Mouse (Mus musculus) forebrain, embryonic 15.5 days (tissue): ENCODE results near the gene Iqcf5. TPM values are rescaled to one million over a fixed set of nuclear protein-coding genes. Genes with fewer than 3 reads are reported as not detected.

Experiments
- ATAC-seq: fragments of 200-750 bp; cut with Nextera tagmentation; replicated peaks from 2 replicates; pipeline ENCODE4 v1.8.0; 2017; ENCODE audit warnings: mild to moderate bottlenecking, moderate TSS enrichment, moderate library complexity
- H3K27ac ChIP-seq: fragments of 300-500 bp; sonication (generic); replicated peaks from 2 replicates; pipeline ENCODE4 v1.5.1; 2015; ENCODE audit warnings: mild to moderate bottlenecking, inconsistent platforms
- H3K27me3 ChIP-seq: fragments of 300-500 bp; sonication (generic); 2 replicates; pipeline ENCODE4 v1.6.1; 2015; ENCODE audit warnings: inconsistent platforms
- H3K36me3 ChIP-seq: fragments of 300-500 bp; sonication (generic); 2 replicates; pipeline ENCODE4 v1.6.1; 2015; ENCODE audit warnings: mild to moderate bottlenecking, inconsistent platforms
- H3K4me1 ChIP-seq: fragments of 300-500 bp; sonication (generic); 2 replicates; pipeline ENCODE4 v1.6.1; 2015; ENCODE audit warnings: inconsistent platforms
- H3K4me2 ChIP-seq: fragments of 300-500 bp; sonication (generic); replicated peaks from 2 replicates; pipeline ENCODE4 v1.6.1; 2015; ENCODE audit warnings: mild to moderate bottlenecking, inconsistent platforms
- H3K4me3 ChIP-seq: fragments of 300-500 bp; sonication (generic); 2 replicates; pipeline ENCODE4 v1.5.1; 2015; ENCODE audit warnings: mild to moderate bottlenecking, inconsistent platforms
- H3K9ac ChIP-seq: fragments of 300-500 bp; sonication (generic); replicated peaks from 2 replicates; pipeline ENCODE4 v1.6.1; 2015; ENCODE audit warnings: mild to moderate bottlenecking, inconsistent platforms
- H3K9me3 ChIP-seq: fragments of 300-500 bp; sonication (generic); 2 replicates; pipeline ENCODE4 v1.6.1; 2016; ENCODE audit warnings: inconsistent platforms
- WGBS: fragments of 180-500 bp; shearing (Covaris S2); methylation state at CpG from one replicate; pipeline ENCODE4 v1.1.7; 2015; ENCODE audit warnings: mixed read lengths; 5-methylcytosine and 5-hydroxymethylcytosine counted together
- polyA plus RNA-seq: library from polyadenylated mRNA; unstranded; fragments of >200 nt; fragmentation: Nextera tagmentation; extraction: Ambion mirVana; gene quantifications from 2 replicates; pipeline ENCODE4 v1.2.1, GENCODE M21; 2015

Iqcf5 gene
- polyA plus RNA-seq, 1 experiment from 2014 or later, result not detected

DNA sequence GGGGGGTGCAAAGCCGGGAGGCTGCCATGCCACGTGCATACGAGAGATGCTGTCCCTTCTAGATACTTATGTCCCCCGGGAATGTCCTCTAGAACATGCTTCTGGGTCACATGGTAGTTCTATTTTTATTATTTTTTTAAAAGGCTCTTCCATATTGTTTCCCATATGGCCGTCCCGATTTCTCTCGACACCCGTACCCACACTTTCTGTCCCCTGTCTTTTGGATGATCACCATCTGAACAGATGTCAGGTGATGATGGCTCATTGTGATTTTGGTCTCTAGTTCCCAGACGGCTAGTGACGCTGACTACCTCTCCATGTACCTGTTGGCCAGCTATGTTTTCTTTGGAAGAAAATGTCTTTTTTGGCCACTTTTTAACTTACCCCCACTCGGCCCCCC, 20.6 kb downstream of the Iqcf5 start:
- no peak overlapping the region for H3K4me2 ChIP-seq
- 90% methylated on average over 11 of the region's 11 CpGs for WGBS
- H3K27me3 ChIP-seq, result no peaks in the 10 kb centered on the region
- no peaks in the 10 kb centered on the region for H3K9me3 ChIP-seq
- ATAC-seq, result no peak
- H3K4me3 ChIP-seq, result no peak overlapping the region
- H3K4me1 ChIP-seq, result no peaks in the 10 kb centered on the region
- no peak overlapping the region for H3K27ac ChIP-seq
- no peaks in the 10 kb centered on the region for H3K36me3 ChIP-seq
- no peak overlapping the region for H3K9ac ChIP-seq

DNA sequence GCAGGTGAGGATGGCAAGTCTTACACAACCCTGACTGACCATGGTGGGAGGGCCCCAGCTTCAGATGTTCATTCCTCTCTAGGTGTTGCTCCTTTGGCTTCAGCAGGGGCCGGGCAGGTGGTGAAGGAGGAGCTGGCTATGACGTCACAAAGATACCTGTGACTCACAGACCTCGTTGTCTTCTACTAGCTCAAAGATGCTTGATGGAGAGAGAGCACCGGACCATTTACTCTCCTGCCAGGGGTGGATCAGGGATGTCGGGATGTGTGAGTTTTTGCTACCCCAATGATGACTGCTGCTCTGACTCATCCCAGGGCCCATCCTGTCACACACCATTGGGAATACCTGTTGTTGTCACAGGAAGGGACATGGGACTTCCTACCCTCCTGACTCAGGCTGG, 47.2 kb downstream of the Iqcf5 start, which contains the start of gene Iqcf3:
Gene Iqcf3, minus strand, starts transcription at position 101 of the 400 bp plus-strand sequence.
- 90% methylated on average over 5 of the region's 5 CpGs for WGBS

GRCm38 (mm10) chr9:106562291-106562690, 47.9 kb downstream of the Iqcf5 start:
- H3K4me1 ChIP-seq, result no peaks in the 10 kb centered on the region
- H3K4me3 ChIP-seq, result no peak overlapping the region
- no peaks in the 10 kb centered on the region for H3K27me3 ChIP-seq
- no peak overlapping the region for H3K9ac ChIP-seq
- no peaks in the 10 kb centered on the region for H3K9me3 ChIP-seq
- H3K4me2 ChIP-seq, result no peak overlapping the region
- ATAC-seq, result no peak
- no peaks in the 10 kb centered on the region for H3K36me3 ChIP-seq
- 92% methylated on average over 11 of the region's 11 CpGs for WGBS
- H3K27ac ChIP-seq, result no peak overlapping the region

More for the DNA sequence above, 47.2 kb downstream of the Iqcf5 start, which contains the start of gene Iqcf3:
- no peaks in the 10 kb centered on the region for H3K9me3 ChIP-seq
- H3K36me3 ChIP-seq, result no peaks in the 10 kb centered on the region
- no peak within 1 kb of the TSS for H3K4me3 ChIP-seq
- H3K4me1 ChIP-seq, result no peaks in the 10 kb centered on the region
- ATAC-seq, result no peak
- no peak within 1 kb of the TSS for H3K27ac ChIP-seq
- no peaks in the 10 kb centered on the region for H3K27me3 ChIP-seq
- H3K9ac ChIP-seq, result no peak within 1 kb of the TSS
- H3K4me2 ChIP-seq, result no peak within 1 kb of the TSS

GRCm38 (mm10) chr9:106564025-106564424, 49.7 kb downstream of the Iqcf5 start:
- no peak overlapping the region for H3K4me2 ChIP-seq
- no peak overlapping the region for H3K27ac ChIP-seq
- no peaks in the 10 kb centered on the region for H3K27me3 ChIP-seq
- H3K4me3 ChIP-seq, result no peak overlapping the region
- no peaks in the 10 kb centered on the region for H3K9me3 ChIP-seq
- no peak overlapping the region for H3K9ac ChIP-seq
- ATAC-seq, result no peak
- no peaks in the 10 kb centered on the region for H3K36me3 ChIP-seq
- no peaks in the 10 kb centered on the region for H3K4me1 ChIP-seq
- WGBS, result 73% methylated on average over 8 of the region's 8 CpGs

Other genes starting within 250 kb of the Iqcf5 start
- gene Poc1a, start 233.5 kb upstream of the Iqcf5 start, polyA plus RNA-seq, result 13.1 and 13.4 TPM in 2 replicates
- 9.2 and 10.4 TPM in 2 replicates for gene Dusp7, start 145.9 kb upstream of the Iqcf5 start, polyA plus RNA-seq
- 615 and 643 TPM in 2 replicates for gene Rpl29, start 85.1 kb upstream of the Iqcf5 start, polyA plus RNA-seq
- gene Acy1, start 76.3 kb upstream of the Iqcf5 start, polyA plus RNA-seq, result 33.1 and 36.4 TPM in 2 replicates
- gene Abhd14b, start 67.1 kb upstream of the Iqcf5 start, polyA plus RNA-seq, result 5.6 and 6.9 TPM in 2 replicates
- gene Abhd14a, start 66.9 kb upstream of the Iqcf5 start, polyA plus RNA-seq, result 64.8 and 68.5 TPM in 2 replicates
- 251 and 266 TPM in 2 replicates for gene Pcbp4, start 61.3 kb upstream of the Iqcf5 start, polyA plus RNA-seq
- gene Gpr62, start 48.6 kb upstream of the Iqcf5 start, polyA plus RNA-seq, result 0.64 and 0.75 TPM in 2 replicates
- gene Rrp9, start 38.6 kb upstream of the Iqcf5 start, polyA plus RNA-seq, result 57.9 and 60.9 TPM in 2 replicates
- gene Parp3, start 37.6 kb upstream of the Iqcf5 start, polyA plus RNA-seq, result 0.41 and 0.47 TPM in 2 replicates
- gene Iqcf1, start 14.6 kb upstream of the Iqcf5 start, polyA plus RNA-seq, result not detected in 2 replicates
- gene Iqcf3, start 47.1 kb downstream of the Iqcf5 start, polyA plus RNA-seq, result not detected in 2 replicates
- not detected in 2 replicates for gene Iqcf4, start 56.4 kb downstream of the Iqcf5 start, polyA plus RNA-seq
- not detected in 2 replicates for gene Iqcf6, start 112.0 kb downstream of the Iqcf5 start, polyA plus RNA-seq
- gene Grm2, start 141.5 kb downstream of the Iqcf5 start, polyA plus RNA-seq, result 9.2 and 9.7 TPM in 2 replicates
- 49.0 and 49.3 TPM in 2 replicates for gene Tex264, start 171.4 kb downstream of the Iqcf5 start, polyA plus RNA-seq